Mouse (Mus musculus): ENCODE measurements around the gene Trhr2.

DNA sequence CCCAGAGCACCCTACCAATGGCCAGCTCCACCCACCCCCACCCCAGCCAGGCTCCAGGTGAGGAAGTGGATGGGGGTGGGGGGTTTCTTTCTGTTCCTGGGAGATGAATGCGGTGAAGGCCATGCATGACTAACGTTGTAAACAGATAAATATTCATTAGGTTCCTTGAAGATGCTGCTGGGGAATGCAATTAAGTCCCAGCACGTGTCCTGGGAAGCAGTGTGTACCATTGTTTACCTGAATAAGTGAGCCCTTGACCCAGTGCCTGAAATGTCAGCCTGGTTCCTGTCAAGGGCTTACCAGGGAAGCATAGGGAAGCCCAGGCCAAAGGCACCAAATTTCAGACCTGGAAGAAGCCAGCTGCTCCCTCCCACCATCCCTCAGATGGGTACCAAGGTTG is 40.0 kb downstream of the Trhr2 start:
- TF ChIP-seq CTCF (IDR thresholded peaks at IDR 0.05) (no peak), EP300 (IDR thresholded peaks at IDR 0.05) (no peak)

Data from lung, postnatal 0 days (tissue).